Mouse (Mus musculus): ENCODE measurements around the gene Htr1d.

The Htr1d gene

GRCm38 (mm10) chr4:136423224-136423623 lies at the start of gene Htr1d:
Htr1d (plus strand) TSS chr4:136423524.
- Histone ChIP-seq H3K36me3 (ENCODE audit: control insufficient read depth, insufficient read depth, low read length, poor library complexity, severe bottlenecking) (no peaks in the 10 kb centered on the region), H3K27me3 (ENCODE audit: control insufficient read depth, insufficient read depth, low read length, poor library complexity, severe bottlenecking) (no peaks in the 10 kb centered on the region)
- DNase-seq (ENCODE audit: low read depth, low spot score) = no peak

DNA sequence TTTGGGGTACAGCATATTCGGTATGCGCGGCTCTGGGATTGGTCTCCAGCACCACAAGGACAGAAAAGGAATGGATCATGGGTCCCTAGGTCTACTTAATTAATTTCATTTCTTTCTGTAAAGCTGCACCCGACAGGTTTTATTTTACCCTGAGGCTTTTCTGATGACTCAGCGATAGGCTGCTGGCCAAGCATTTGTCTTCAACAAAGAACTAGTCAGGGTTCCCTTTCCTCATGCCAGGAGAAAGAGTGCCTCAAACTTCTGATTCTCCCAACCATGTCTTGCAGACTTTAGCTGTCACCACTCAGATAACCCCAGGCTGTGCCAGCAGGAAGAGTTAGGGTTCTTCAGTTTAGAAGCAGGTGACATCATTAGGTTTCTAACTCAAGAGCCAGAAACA lies 46.3 kb upstream of the Htr1d start:
- Histone ChIP-seq H3K36me3 (ENCODE audit: control insufficient read depth, insufficient read depth, low read length, poor library complexity, severe bottlenecking) (no peaks in the 10 kb centered on the region), H3K27me3 (ENCODE audit: control insufficient read depth, insufficient read depth, low read length, poor library complexity, severe bottlenecking) (no peaks in the 10 kb centered on the region)
- DNase-seq (ENCODE audit: low read depth, low spot score) = no peak

GRCm38 (mm10) chr4:136383052-136383451 lies 40.3 kb upstream of the Htr1d start:
- no peak for DNase-seq (ENCODE audit: low read depth, low spot score)
- Histone ChIP-seq H3K36me3 (ENCODE audit: control insufficient read depth, insufficient read depth, low read length, poor library complexity, severe bottlenecking) (no peaks in the 10 kb centered on the region), H3K27me3 (ENCODE audit: control insufficient read depth, insufficient read depth, low read length, poor library complexity, severe bottlenecking) (no peaks in the 10 kb centered on the region)

DNA sequence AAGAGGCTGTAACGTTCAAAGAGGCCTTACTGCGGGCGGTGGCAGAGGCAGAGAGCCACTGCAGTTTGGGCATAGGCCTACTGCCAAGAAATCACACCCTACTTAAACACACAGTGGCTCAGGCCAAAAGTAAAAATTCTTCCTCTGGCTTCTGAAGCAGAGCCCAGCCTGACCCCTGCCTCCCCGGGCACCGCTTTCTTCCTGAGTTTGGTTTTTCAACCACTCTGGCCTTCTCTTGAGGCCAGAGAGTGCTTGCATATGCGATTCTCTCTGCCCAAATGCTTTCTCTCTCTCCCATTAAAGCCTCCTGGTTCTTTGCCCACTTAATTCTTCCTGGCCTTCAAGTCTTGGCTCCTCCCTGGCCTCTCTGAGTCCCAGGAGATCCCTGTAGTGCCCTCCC lies 39.5 kb upstream of the Htr1d start:
- no peak for DNase-seq (ENCODE audit: low read depth, low spot score)
- Histone ChIP-seq H3K27me3 (ENCODE audit: control insufficient read depth, insufficient read depth, low read length, poor library complexity, severe bottlenecking) (no peaks in the 10 kb centered on the region), H3K36me3 (ENCODE audit: control insufficient read depth, insufficient read depth, low read length, poor library complexity, severe bottlenecking) (no peaks in the 10 kb centered on the region)

DNA sequence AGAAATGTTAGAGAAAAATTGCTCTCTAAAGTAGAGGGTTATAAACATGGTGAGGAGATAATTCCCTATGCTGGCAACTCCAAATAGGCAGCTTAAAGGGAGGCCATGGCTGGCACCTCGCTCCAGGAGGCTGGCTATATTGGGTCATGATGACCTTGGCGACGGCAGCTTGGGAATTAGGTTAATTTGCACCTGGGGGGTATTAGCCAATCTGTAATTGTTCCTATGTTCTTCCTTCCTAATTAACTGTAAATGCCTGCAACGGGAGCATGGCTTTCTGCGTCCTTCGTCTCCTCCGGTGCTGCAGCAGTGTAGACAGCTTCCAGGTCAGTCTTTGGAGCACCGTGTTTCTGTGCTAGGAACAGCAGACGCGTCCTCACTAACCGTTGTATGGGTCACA lies 36.1 kb upstream of the Htr1d start:
- no peaks in the 10 kb centered on the region for H3K36me3 ChIP-seq (ENCODE audit: control insufficient read depth, insufficient read depth, low read length, poor library complexity, severe bottlenecking)

DNA sequence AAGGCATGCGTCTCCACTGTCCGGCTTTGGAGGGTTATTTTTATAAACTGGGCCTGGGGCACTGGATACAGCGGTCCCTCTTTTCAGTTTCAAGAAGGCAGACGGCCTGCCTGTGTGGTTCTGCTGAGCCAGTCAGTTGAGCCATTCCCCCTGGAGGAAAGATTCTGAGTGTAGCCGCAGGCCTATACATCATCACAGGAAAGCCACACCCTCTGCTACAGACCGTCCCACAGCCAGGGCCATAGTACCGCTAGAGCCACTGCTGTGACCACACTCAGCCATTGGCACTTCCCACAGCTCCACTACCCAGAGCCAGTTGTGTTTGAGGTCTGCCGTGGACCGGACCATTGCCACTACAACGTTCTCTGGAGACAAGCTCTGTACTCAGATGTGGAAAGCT lies 21.5 kb upstream of the Htr1d start:
- Histone ChIP-seq H3K36me3 (ENCODE audit: control insufficient read depth, insufficient read depth, low read length, poor library complexity, severe bottlenecking) (no peaks in the 10 kb centered on the region), H3K27me3 (ENCODE audit: control insufficient read depth, insufficient read depth, low read length, poor library complexity, severe bottlenecking) (no peaks in the 10 kb centered on the region)
- DNase-seq (ENCODE audit: low read depth, low spot score) = no peak

More for the DNA sequence above, 36.1 kb upstream of the Htr1d start:
- DNase-seq (ENCODE audit: low read depth, low spot score) = no peak
- H3K27me3 ChIP-seq (ENCODE audit: control insufficient read depth, insufficient read depth, low read length, poor library complexity, severe bottlenecking) = no peaks in the 10 kb centered on the region

- Histone ChIP-seq H3K27me3 (ENCODE audit: control insufficient read depth, insufficient read depth, low read length, poor library complexity, severe bottlenecking) (no peaks in the 10 kb centered on the region), H3K36me3 (ENCODE audit: control insufficient read depth, insufficient read depth, low read length, poor library complexity, severe bottlenecking) (no peaks in the 10 kb centered on the region)
- DNase-seq (ENCODE audit: low read depth, low spot score) = no peak
Observed at GRCm38 (mm10) chr4:136407831-136408230, 15.5 kb upstream of the Htr1d start.

GRCm38 (mm10) chr4:136411995-136412765 lies 11.1 kb upstream of the Htr1d start:
- Histone ChIP-seq H3K36me3 (ENCODE audit: control insufficient read depth, insufficient read depth, low read length, poor library complexity, severe bottlenecking) (no peaks in the 10 kb centered on the region), H3K27me3 (ENCODE audit: control insufficient read depth, insufficient read depth, low read length, poor library complexity, severe bottlenecking) (no peaks in the 10 kb centered on the region)
- no peak for DNase-seq (ENCODE audit: low read depth, low spot score)

DNA sequence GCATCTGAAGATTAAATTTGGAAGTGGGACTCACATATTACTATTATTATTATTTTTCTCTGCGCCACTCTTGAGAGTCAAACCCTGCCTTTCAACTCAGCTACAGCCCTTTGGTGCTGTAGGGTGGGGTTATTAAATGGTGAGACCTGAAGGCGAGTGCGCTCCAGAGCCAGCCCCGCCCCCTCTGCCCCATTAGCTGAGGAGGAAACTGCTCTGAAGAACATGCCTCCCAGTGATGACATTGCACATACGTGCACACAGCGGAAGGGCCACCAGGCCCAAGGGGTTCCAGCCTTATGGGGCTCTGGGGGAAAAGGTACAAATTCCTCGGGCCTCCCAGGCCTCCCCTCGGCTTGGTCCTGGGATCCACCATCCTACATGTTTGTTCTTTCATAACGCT lies 7.8 kb upstream of the Htr1d start:
- H3K36me3 ChIP-seq (ENCODE audit: control insufficient read depth, insufficient read depth, low read length, poor library complexity, severe bottlenecking) = no peaks in the 10 kb centered on the region
- no peak for DNase-seq (ENCODE audit: low read depth, low spot score)

DNA sequence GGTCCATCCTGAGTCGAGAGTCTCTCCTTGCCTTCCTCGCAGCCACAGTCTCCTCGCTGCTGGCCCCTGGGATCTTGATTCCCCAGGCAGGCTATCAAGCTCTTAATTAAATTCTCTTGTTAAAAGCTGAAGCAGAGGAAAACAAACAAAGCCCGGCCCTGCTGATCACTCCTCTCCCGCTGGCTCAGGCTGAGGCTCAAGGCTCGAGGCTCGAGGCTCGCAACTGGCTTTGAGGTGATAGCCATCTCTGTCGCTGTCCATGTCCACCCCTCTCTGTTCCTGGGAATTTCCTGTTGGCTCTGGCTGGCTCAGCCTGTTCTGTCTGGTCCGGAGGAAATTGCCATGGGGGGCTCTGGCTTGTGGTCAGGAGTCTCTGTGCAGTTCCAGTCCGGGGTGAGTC lies 4.4 kb upstream of the Htr1d start:
- H3K36me3 ChIP-seq (ENCODE audit: control insufficient read depth, insufficient read depth, low read length, poor library complexity, severe bottlenecking) = no peaks in the 10 kb centered on the region
- no peak for DNase-seq (ENCODE audit: low read depth, low spot score)

More for the DNA sequence above, 7.8 kb upstream of the Htr1d start:
- no peaks in the 10 kb centered on the region for H3K27me3 ChIP-seq (ENCODE audit: control insufficient read depth, insufficient read depth, low read length, poor library complexity, severe bottlenecking)

GRCm38 (mm10) chr4:136419386-136419785 lies 3.9 kb upstream of the Htr1d start:
- no peaks in the 10 kb centered on the region for H3K27me3 ChIP-seq (ENCODE audit: control insufficient read depth, insufficient read depth, low read length, poor library complexity, severe bottlenecking)
- DNase-seq (ENCODE audit: low read depth, low spot score) = no peak
- no peaks in the 10 kb centered on the region for H3K36me3 ChIP-seq (ENCODE audit: control insufficient read depth, insufficient read depth, low read length, poor library complexity, severe bottlenecking)

More for the DNA sequence above, 4.4 kb upstream of the Htr1d start:
- H3K27me3 ChIP-seq (ENCODE audit: control insufficient read depth, insufficient read depth, low read length, poor library complexity, severe bottlenecking) = no peaks in the 10 kb centered on the region

- no peak for DNase-seq (ENCODE audit: low read depth, low spot score)
- no peaks in the 10 kb centered on the region for H3K36me3 ChIP-seq (ENCODE audit: control insufficient read depth, insufficient read depth, low read length, poor library complexity, severe bottlenecking)
- no peaks in the 10 kb centered on the region for H3K27me3 ChIP-seq (ENCODE audit: control insufficient read depth, insufficient read depth, low read length, poor library complexity, severe bottlenecking)
Observed at GRCm38 (mm10) chr4:136424120-136424999, 1.0 kb downstream of the Htr1d start.

DNA sequence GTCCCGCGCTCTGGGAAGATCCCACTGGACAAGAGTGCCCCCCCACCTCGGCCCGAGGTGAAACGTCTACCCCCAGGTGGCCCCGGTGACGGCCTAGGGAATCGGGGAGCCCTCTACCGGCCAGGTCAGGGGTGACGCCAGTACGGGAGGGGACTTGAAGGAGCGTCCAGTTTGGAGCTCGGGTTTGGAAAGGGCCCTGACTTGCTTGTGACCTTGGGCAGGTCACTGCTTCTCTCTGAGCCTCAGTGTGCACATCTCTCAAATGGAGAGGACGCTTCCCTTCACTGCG lies 1.6 kb downstream of the Htr1d start:
- DNase-seq (ENCODE audit: low read depth, low spot score) = peak; percentile 26
- no peaks in the 10 kb centered on the region for H3K36me3 ChIP-seq (ENCODE audit: control insufficient read depth, insufficient read depth, low read length, poor library complexity, severe bottlenecking)

DNA sequence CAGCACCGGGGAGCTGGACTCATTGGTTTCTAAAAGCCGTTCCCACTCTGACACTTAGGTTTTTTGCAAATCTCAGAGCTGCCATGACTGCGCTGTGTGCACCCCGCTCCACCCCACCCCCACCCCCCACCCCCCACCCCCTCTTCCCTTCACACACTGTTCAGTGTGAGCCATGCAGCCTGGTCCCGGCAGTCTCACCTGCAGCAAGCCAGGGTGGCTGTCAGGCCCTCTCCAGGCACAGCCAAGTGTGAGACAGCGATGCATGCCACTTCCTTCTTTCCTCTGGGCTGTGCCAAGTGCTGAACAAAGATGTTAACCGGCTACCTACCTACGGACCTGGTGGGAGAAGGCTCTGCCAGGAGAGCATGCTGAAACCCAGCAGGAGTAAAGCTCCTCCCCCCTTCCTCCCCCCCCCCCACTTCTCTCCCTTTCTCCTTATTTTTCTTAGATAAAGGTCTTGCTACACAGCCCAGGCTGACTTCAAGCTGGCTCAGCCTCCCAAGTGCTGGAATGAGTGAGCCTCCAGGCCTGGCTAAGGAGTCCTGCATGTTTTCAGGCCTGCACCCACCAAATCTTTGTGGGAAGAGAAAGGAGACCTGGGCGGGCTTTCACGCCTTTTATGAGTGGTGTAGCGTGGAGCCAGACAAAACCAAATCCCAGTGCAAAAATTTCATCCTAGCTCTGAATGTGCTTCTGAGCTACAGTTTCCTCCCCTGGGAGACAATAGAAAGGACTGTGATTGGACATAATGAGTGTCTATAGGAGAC lies 7.5 kb downstream of the Htr1d start:
- H3K36me3 ChIP-seq (ENCODE audit: control insufficient read depth, insufficient read depth, low read length, poor library complexity, severe bottlenecking) = no peaks in the 10 kb centered on the region
- no peak for DNase-seq (ENCODE audit: low read depth, low spot score)
- no peaks in the 10 kb centered on the region for H3K27me3 ChIP-seq (ENCODE audit: control insufficient read depth, insufficient read depth, low read length, poor library complexity, severe bottlenecking)

More for the DNA sequence above, 1.6 kb downstream of the Htr1d start:
- no peaks in the 10 kb centered on the region for H3K27me3 ChIP-seq (ENCODE audit: control insufficient read depth, insufficient read depth, low read length, poor library complexity, severe bottlenecking)

- Histone ChIP-seq H3K36me3 (ENCODE audit: control insufficient read depth, insufficient read depth, low read length, poor library complexity, severe bottlenecking) (no peaks in the 10 kb centered on the region), H3K27me3 (ENCODE audit: control insufficient read depth, insufficient read depth, low read length, poor library complexity, severe bottlenecking) (no peaks in the 10 kb centered on the region)
- DNase-seq (ENCODE audit: low read depth, low spot score) = peak; percentile 66
Observed at GRCm38 (mm10) chr4:136431376-136431693, 8.0 kb downstream of the Htr1d start.

Data from splenic B cell, adult 2 months (primary cell).